Mouse (Mus musculus): ENCODE measurements at regions not wholly inside any gene's neighbourhood (a gene's known extent, or its start where the extent isn't known, plus 50 kb on each side); places are given as distances from the start of the nearest gene placed in this dataset.

DNA sequence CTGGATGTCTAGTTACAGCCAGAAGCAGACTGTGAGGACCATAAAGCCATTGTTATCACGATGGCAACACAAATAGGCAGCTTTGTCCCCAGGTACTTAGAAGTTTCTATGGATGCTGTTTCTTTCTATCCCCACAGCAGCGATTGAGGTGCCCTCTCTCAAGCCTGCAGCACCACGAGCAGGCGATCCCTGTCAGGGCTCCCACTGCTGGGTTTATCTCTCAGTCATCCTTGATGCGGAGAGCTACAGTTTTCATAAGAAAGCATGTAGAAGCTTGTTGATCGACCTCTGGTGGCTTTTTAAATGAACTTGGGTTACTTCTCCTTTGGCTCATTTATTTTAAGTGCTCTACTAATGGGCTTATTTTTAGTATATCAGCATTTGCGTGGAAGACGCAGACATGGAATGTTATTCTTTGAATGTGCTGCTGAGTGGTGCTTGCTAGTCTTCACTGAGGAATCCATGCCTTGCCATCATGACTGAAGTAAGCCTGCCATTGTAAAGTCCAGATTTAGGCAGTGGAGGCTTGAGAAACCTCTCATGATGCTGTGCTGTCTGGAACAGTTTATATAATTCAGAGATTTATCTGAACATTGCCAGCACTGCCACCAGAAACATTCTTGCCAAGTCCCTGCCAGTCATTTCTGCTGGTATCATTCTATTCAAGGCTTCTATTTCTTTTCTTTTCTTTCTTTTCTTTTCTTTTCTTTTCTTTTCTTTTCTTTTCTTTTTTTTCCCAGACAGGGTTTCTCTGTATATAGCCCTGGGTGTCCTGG lies 161.0 kb downstream of the Cxcl12 start:
- DNase-seq (ENCODE audit: low read depth in 1 of 2, low spot score in 2 of 2), result no peak

DNA sequence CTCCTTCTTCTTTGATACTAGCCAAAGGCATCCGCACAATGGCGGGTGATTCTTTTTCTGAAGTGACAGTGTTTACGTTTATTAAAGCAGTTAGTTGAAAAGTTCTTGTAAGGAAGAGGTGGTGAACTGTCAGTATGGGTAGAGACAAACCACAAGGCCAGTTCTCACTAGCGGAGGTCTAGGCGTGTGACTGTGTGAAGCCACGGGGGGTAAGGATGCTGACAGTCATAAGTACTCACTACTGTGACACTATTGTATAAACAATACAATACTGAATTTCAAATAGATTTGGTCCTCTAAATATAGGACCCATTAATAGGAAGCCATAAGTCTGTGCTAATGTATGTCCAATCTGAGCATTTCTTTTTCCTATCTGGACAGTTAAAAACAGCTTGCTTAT lies 161.9 kb downstream of the Cxcl12 start:
- no peak for DNase-seq (ENCODE audit: low read depth in 1 of 2, low spot score in 2 of 2)

DNA sequence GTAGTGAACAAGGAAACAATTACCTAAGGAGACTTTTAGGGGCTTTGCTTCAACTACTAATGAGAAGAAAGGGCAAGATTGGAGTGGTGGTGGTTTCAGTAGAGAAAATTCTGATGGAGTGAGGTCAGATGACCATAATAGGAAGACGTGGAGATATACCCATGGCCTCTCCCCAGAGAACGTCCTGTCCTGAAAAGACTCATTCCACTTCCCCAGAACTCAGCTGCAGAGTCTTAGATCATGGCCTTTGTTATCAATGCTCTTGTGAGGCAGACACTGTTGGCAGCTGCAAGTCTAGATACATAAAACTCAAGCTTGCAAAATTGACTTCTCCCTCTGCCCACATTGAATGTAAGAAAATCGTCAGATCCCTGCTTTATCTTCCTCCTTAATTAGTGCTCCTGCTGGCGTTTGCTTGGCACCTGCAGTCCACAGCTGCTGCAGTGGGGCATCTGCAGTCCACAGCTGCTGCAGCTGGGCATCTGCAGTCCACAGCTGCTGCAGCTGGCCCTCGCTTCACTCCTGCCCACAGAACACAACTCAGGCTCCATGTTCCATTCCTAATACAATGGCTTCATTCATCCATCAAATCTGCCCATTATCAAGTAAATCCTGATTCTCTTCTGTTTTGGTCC lies 162.5 kb downstream of the Cxcl12 start:
- no peak for DNase-seq (ENCODE audit: low read depth in 1 of 2, low spot score in 2 of 2)

DNA sequence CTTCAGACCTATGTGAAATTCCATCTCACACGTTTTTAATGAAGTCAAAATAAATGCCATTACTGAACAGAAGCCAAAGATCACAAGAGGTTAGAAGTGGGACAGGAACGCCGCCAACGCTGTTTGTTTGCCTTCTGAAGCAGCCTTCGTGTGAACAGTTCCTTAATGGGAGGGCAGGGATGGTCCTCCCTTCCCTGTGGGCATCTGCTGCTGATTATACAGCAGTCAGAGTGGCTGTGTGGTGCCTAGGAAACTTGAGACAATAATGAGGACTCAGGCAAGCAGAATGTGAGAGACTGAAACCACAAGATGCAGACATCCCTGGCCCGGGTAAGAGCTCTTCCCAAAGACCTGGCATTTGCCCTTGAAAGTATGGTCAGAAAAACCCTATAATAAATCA lies 164.3 kb downstream of the Cxcl12 start:
- DNase-seq (ENCODE audit: low read depth in 1 of 2, low spot score in 2 of 2), result no peak

DNA sequence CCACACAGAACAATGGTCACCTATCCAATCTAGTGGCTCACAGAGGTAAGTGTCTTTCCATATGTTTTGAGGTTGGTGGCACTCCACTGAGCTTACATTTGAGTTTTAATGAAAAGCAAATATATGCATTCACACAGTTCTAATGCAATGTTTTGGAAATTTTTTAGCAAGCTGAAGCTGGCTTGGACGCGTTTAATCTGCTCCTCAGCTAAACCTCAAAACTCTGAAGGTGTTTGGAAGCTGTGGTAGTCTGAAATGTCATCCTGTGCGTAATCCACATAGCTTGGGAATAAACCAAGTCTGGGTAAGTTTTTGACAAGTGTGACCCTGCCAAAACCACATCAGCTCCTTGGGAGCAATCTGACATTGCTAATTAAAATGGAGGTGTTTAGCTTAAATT lies 173.8 kb downstream of the Cxcl12 start:
- no peak for DNase-seq (ENCODE audit: low read depth in 1 of 2, low spot score in 2 of 2)

DNA sequence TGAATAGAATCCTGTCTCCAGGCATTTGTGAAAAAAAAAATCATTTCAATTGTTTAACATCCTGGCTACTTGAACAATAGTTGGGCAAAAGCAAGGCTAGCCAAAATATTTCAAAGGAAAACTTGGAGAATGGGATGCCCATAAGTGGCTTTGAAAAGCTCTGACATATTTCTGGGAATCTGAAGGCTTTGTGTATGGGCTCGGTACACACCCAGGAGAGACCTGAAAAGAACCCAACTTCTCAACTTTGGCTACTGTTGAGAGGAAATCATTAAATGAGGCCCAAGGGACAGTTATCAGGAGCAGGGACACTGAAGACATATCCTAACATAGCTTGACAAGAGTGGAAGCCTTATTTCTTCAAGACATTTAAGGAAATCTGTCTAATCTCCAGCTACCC lies 179.0 kb downstream of the Cxcl12 start:
- DNase-seq (ENCODE audit: low read depth in 1 of 2, low spot score in 2 of 2), result no peak

DNA sequence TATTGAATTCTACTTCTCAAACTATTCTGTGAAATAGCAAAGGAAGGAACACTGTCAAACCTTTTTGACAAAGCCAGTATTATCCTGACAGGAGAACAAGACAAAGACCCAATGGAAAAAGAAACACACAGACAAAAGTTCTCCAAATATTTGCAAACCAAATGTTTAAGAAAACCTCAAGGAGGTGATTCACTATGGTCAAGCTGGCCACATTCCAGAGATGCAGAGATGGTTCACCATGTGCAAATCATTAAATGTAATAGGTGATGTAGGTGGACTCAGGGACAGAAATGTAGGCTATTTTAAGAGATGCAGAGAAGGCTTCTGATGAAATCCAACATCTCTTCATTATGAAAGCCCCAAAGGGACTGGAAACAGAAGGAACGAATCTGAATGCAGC lies 183.5 kb downstream of the Cxcl12 start:
- DNase-seq (ENCODE audit: low read depth in 1 of 2, low spot score in 2 of 2), result no peak

DNA sequence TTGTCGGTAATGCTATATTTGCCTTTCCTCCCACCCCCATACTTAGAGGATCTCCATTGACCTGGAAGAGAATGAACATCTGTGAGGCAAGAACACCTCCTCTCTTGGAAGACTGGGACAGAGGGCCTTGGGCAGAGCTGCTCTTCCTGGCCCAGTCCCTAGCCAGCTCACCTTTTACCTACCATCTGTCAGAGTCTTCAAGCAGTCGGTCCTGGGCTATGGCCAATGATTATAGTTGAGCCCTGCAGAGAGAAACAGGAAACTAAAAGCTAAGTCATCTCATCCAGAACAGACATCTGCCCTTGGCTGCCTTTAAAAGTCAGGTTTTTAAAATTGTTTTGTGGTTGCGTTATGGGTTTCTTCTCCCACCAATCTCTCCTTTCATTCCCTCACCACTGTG lies 184.8 kb downstream of the Cxcl12 start:
- no peak for DNase-seq (ENCODE audit: low read depth in 1 of 2, low spot score in 2 of 2)

DNA sequence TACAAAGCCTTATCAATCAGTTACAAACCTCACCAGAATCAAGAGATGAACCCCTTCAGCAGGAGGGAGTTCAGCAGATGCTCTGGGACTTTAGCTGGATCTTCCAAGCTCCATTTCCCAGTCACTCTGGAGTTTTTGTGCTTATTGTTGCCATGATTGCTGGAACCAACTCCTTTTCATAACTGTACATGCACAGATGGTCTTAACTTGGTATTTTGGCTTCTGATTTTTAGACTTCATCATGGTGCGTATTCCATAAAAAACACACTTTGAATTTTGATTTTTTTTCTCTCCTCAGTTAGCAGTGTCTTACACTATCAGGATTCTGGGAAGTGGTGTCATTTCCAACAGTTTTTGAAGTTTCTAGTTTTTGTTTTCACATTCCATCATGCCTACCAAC lies 187.8 kb downstream of the Cxcl12 start:
- DNase-seq (ENCODE audit: low read depth in 1 of 2, low spot score in 2 of 2), result no peak

DNA sequence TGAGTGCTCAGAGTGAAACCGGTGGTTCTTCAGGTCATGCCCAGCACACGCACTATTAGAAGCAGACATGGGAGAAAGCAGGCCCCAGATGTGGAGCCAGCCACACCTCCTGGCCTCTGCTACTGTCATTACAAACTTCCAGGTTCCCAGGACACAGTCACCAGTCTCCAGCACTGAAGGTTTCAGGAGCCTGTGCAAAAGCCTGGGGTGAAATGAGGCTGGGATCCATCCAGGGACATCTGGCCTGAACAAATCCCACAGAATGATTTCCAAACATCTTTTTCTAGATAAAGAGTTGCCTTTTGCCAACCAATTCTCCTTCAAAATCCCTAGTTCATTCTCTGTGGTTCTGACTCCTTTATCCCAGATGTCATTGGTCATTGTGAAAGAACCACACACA lies 191.1 kb downstream of the Cxcl12 start:
- DNase-seq (ENCODE audit: low read depth in 1 of 2, low spot score in 2 of 2), result no peak

DNA sequence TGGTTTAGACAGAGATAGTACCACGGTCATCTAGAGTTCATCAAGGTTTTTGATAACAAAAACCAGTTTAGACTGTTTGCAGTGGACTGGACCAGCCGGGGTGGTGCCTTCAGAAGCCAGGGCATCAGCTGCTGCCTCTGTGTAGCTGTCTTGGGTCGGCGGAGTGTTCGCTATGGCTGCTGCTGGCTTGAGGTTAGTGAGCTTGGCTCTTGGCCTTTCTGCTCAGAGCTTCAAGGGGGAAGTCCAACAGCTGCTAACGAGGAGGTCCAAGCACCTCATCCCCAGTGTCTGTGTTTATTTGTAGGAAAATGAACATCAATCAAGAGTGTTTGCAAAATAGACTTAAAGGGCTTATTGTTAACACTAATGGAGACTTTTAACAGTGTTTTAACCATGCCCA lies 198.2 kb downstream of the Cxcl12 start:
- DNase-seq (ENCODE audit: low read depth in 1 of 2, low spot score in 2 of 2), result no peak

DNA sequence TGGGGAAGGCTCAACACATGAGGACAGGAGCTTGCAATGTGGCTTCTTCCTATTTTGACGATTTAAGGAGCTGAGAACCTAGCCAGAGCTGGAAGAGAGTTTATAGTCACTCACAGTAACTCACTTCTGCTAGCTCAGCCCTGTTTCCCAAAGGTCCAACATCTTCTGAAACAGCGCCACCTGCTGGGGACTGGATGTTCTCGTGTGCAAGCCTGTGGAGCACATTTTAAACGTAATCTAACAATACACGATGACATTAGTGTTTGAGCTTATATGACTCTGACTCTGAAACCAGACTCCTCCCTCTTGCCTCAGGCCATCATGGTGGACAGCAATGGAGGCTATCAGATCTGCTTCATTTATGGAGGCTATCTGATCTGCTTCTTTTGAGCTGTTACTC lies 207.7 kb downstream of the Cxcl12 start:
- DNase-seq (ENCODE audit: low read depth in 1 of 2, low spot score in 2 of 2), result no peak

DNA sequence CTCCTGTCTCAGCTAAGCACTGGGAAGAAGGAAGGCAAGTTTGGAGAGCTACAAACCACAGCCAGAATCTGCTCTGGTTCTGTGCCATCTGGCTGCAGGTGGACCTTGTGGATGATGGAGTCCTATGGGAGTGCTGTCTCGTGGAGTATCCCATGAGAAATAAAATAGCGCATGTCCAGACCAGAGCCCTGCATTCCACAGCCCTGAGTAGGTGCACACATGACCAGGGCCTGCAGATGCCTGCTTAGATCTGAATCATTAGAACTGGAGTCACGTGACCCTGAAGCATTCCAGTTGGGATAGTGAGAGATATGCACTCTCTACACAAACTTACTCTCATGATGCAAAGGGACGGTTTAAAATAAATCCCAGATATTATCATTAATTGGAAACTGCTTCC lies 211.6 kb downstream of the Cxcl12 start:
- DNase-seq (ENCODE audit: low read depth in 1 of 2, low spot score in 2 of 2), result no peak

DNA sequence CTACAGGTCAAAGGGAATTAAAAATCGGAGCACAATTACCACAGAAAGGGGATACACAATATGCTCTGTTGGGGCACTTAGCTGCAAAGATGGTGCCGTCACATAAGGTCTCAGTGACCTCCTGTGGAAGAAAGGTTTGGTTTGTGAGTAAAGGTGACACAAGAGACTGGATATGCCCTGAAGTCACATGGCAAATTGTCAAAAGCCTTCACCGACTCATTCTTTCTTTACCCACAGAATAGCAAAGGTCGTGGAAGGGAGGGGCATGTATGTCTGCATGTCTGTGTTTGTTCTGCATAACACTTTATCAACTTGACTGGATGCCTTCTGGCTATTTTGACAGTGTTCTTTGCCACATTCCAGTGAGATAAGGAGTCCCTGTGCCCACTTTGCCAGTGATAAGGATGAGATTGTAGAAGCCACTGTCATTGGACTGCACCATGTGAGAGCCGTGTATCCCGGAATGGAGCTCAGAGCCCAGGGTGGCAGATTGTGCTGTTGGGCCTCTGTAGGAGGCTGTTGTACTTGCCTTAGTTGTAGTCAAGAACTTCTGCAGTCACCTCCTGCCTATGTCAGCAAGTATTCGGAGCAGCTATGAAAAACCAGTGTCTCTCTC lies 222.0 kb downstream of the Cxcl12 start:
- DNase-seq (ENCODE audit: low read depth in 1 of 2, low spot score in 2 of 2), result no peak

DNA sequence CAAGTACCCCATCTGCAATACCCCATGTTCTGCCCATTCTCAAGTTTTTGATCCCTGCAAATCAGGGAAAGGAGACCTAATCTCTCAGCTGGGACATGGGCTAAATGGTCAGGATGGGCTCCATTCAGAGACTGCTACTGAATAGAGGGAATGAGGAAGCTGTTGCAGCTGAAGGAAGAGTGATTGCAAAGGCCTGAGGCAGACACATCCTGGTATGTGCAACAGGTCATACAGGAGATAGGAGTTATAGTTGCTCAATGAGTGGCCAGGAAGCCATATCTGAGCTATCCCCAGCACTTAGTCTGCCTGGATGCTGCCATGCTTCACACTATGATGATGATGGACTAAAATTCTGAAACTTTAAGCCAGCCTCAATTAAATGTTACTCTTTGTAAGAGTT lies 225.1 kb downstream of the Cxcl12 start:
- DNase-seq (ENCODE audit: low read depth in 1 of 2, low spot score in 2 of 2), result no peak

DNA sequence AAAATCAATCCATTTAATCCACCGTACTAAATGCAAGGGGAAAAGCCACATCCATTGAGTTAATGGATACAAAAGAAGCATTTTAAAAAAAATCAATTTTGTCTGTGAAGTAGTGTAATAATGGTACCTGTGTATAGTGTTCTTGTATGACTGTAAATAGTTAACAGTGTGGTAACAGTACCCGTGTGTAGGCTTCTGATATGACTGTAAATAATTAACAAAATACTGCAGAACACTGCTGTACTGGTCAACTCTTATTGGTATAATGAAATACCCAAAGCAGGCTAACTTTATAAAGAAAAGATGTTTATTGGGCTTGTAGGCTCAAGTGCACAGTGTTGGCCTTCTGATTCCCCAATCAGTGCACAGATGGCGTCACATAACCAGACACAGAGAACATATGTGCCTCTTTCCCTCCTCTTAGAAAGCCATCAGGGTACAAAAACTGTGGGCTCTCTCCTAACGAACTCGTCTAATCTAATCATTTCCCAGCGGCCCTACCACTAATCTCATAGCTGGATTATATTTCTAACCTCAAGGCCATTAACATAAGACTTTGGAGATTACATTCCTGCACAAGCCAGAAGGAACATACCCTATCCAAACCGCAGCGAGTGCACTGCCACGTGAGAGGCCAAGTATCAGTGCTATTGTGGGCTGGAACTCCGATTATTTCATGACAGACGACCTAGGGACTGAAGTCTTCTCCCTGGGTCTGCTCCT lies 237.4 kb downstream of the Cxcl12 start:
- no peak for DNase-seq (ENCODE audit: low read depth in 1 of 2, low spot score in 2 of 2)

DNA sequence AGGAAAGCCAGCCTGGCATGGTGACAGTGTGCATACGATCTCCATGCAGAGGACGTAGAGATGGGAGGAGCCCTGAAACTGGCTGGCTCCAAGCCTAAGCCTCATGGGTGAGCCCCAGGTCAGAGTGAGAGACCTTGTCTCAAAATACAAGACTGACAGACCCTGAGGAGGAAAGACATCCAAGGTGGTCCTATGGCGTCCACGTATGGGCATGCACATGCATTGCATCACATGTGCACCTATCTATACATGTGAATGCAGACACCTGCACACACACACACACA lies 237.9 kb downstream of the Cxcl12 start:
- DNase-seq (ENCODE audit: low read depth in 1 of 2, low spot score in 2 of 2), result no peak

DNA sequence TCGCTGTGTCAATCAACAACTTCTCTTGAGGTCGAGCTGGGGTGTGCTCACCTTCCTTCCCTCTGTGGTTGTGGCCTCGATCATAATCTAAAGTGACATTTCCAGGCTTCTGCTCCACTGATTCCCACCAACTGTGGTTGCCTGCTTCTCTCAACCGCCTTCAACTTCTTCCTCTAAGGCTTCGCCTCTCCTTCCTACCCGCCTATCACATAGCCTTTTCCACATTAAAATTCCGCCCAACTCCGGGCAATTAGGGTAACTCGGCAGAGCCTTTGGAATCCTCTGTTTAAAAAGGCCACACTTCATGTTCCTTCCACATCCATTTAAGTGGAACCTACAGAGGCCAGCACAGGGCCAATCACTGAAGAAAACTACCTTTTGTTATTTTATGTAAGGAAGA lies 238.4 kb downstream of the Cxcl12 start:
- DNase-seq (ENCODE audit: low read depth in 1 of 2, low spot score in 2 of 2), result no peak

DNA sequence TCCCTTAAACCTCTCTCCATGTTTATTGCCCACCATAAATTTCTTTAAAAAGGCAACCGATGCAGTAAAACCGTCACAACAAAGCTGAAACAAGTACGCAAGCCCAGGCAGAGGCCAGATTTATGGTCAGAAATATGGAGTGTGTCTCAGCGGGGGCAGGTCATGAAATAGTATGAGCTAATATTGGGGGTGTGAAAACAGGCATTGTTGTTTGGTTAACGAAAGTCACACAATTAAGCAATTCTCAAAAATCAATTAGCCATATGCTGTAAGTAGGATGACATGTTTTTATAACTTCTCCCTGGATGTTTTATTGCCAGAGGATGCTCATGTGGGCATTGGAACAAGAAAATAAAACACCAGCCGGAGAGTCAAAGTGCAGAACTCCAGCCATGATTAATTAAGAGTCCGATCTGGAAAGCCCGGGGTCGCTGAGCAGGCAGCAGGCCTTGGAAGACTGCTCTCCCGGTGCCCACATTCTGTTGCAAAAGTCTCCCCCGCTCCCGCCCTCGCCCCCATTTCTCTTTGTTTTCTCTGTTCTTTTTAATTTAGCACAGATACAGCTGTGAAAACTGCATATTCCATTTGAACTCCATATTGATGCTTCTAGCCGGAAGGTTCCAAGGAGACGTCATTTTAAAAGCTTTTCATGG lies 239.0 kb downstream of the Cxcl12 start:
- no peak for DNase-seq (ENCODE audit: low read depth in 1 of 2, low spot score in 2 of 2)

DNA sequence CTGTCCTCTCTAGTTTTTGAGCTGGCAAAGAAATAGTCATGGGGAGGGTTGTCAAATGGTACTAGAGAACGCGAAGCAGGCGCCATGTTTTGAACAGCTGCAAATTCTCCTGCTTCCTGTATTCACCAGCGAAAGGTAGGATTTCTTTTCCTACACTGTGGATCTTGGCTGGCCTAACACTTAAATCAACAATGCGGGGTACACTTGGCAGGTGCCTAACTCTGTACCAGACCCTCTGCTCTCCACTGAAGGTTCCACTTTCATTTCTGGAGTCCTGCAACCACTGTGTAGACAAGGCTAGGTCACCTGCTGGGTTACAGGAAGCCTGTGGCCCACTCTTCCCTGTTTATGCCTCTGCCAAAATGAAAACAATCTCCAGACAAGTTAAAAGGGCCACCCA lies 239.6 kb downstream of the Cxcl12 start:
- no peak for DNase-seq (ENCODE audit: low read depth in 1 of 2, low spot score in 2 of 2)

DNA sequence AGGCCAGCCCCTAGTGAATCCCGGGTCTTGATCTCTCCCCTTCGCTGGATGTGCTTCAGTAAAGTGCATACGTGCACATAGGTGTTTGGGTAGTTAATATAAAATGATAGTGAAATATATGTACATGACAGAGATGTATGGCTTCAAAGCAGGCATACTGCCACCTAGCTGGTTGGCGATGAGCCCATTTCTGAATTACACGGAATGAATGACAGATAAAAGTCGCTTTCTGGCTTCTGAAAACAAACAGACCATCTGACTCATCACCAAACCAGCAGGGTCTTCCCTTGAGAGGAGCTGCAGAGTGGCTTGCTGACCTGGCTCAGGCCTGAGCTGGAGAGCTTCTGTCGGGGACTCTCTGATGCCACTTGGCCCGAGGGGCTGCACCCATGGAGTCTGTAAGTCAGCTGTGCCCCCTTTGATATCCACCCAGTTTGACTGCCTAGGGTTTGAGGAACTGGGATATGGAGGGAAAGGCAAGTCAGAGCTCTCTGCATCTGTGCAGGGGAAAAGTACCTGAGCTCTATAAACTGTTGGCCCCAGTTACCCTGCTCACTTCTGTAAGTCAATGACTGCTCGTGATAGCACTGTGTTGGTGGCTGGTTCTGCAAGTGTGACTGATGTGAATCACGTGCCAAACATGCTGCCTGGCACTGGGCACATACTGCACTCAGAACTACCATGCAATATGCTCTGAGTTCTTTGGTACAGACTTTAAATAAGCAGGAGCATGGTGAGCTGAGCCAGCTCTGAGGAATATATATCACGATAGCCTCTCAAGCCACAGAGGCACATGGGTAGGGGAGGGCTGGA lies 240.8 kb downstream of the Cxcl12 start:
- DNase-seq (ENCODE audit: low read depth in 1 of 2, low spot score in 2 of 2), result no peak

Measured in monocyte, adult 2 months (primary cell).